Mouse (Mus musculus) layer of hippocampus, adult 9-10 months (tissue): ENCODE results near the gene Lpp.

Experiments
- DNase-seq: peaks from one replicate; pipeline ENCODE4 v3.0.0; 2022; ENCODE audit warnings: low spot score

The Lpp gene

GRCm38 (mm10) chr16:24806093-24806492 is 412.8 kb downstream of the Lpp start:
- DNase-seq, result no peak

- no peak for DNase-seq
These were observed 414.3 kb downstream of the Lpp start for GRCm38 (mm10) chr16:24807565-24807964.

DNA sequence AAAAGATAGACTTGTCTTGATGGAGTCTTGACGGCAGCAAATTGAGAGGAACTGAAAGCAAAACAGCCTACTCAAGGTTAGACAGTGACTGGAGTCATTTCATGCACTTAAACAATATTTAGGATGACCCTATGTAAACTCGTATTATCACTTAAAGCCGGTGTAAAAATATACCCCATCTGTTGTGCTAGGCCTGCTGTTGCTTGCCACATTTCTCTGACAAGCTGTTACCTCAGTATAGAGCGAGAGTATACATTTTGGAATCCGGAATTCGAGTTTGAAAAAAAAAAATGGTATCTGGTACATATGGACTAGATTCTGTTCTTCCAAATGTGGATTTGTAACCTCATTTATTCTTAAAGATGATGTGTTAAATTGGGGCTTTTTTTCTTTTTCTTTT is 416.5 kb downstream of the Lpp start:
- DNase-seq, result no peak

GRCm38 (mm10) chr16:24816621-24817020 is 423.3 kb downstream of the Lpp start:
- DNase-seq, result no peak

DNA sequence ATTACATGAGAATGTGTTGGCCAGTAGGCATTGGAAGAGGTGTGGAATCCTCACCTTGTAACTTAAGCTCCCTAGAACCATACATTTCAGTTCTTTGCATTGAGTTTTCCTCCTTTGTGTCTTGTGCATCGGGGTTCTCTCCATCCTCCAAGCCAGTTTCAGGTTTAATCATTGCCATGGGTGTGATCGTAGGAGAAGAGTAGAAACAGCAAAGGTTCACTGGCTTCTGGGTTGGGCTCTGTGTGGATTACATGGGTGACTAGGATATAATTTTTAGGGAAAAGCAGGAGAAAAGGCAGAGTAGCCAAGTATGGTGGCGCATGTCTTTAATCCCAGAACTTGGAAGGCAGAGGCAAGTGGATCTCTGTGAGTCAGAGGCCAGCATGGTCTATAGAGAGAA is 424.1 kb downstream of the Lpp start:
- no peak for DNase-seq

- no peak for DNase-seq
These were observed 425.8 kb downstream of the Lpp start for GRCm38 (mm10) chr16:24819127-24819526.

GRCm38 (mm10) chr16:24822182-24822875 is 429.0 kb downstream of the Lpp start:
- no peak for DNase-seq

DNA sequence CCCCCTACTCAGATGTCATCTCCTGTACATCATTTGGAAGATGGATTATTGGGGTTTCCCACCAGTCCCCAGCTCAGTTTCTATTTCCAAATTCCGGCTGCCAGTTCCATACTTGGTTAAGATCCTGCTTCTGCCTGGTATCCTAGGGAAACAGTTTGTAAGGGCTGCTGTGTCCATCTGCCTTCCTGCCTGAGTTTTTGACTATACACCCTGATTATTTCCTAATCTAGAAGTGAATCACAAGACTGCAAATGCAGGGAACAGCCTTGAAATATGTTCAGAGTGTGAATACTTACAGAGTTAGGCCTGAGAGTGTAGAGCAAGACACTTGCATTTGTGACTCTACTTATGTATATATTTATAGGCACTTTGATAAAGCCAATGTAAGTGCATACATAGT is 429.6 kb downstream of the Lpp start:
- DNase-seq, result peak; percentile 32

DNA sequence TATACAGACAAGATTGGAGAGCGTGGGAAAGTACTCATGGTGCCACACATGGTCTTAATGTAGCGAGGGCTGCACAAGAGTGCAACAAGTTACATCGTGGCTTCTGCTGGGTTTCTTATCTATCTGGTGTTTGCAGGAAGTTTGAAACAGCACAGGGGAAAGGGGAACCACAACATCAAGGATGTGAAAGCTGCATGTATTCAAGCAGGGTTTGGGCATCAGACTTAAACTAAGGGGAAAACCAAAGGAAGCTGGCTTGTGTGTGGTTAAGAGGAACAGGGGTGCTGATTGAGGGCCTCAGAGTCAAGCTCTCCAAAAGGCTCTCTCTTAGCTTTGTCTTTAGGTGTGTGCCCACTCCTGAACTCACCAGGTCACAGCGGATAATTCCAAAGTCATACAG is 433.1 kb downstream of the Lpp start:
- no peak for DNase-seq

DNA sequence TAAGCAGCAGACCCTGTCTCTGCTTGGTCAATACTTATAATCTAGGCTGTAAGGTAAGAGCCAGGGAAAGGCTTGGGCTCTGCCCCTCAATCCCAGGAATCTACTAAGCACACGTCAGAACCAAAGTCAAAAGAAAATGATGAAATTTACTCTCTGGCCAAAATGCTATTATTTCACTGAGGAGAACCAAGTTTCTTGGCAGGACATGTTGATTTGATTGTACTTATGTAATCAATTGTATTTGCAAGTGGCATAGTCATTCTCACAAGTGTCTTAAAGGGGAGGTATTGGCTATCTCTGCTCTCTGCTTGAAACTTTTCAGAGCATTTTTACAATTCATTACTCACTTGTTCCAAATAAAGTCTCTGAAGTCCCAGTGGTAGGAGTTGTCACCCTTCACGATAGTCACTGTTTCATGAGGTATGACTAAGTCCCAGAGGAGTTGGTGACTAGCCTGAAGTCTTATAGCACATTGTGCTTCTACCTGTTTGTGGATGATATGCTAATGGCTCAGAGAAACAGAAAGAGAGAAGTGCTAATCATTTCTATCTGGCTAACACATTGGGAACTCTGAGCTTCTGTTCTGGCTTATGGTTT is 435.0 kb downstream of the Lpp start:
- DNase-seq, result no peak

DNA sequence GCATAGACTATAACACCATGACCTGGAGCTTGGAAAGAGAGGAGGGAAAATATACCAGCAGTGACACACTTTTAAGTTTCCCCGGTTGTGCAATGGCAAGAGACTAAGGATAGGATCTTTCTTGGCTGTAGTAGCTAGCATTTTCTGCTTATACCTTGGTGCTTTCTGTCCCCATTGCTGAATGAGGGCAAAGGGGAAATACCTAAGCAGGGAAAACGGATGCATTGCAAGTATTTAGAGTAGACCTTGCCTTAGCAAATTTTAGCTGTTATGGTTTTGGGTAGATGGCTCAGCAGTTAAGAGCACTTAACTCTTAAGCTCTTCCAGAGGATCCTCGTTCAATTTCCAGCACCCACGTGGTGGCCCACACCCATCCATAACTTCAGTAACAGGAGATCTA is 436.6 kb downstream of the Lpp start:
- no peak for DNase-seq

DNA sequence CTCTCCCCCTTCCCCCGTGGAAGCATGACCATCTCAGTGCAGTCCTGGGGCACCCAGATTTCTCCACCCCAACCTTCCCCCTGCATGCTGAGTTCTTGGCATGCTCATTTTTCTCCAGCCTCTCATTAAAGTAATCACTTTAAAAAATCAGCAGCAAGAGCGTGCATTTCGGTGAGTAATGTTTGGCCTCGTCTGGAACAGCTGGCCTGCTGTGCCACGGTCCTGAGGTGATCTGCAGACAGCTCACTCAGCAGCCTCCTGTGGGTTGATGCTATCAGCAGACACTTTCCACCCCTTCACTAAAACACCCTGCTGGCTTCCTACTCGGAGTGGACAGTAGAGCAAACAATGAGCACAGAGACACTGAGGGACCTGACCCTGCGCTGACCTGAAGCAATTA is 437.6 kb downstream of the Lpp start:
- no peak for DNase-seq

DNA sequence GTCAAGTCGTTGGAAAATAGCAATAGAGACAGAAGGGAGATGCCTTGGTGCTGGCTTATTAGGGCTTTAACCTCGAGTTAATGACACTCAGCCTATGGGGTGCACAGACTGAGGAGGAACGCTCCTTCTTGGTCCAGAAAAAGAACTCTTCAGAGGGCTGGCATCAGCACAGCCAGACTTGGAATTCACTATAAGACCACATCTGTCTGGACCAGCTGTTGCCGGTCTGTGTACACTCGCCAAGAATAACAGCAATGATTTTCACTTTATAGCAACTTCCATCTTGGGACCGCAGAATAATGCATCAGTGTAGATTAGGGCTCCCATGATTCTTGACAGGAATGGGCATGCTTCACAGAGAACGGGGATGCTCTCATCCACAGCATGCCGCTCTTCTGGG is 439.9 kb downstream of the Lpp start:
- DNase-seq, result no peak

GRCm38 (mm10) chr16:24834536-24834935 is 441.2 kb downstream of the Lpp start:
- DNase-seq, result no peak

DNA sequence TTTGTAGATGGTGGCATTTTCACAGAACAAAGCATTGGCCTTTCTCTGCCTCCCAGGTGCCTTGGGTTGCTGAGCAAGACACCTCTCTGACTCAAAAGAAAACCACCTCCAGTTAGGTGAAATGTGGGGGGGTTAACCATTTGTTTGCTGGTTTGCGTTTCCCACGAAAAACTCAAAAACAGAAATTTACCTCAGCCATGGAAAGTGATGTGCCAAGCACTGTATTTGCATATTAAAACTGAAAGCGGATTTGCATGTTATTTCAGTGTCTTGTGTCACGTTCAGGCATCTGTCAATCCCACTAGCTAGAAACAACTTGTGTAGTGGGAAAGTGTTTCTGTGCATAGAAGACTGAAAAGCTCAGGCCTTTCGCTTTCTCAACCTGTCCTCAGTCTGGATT is 443.2 kb downstream of the Lpp start:
- no peak for DNase-seq

- no peak for DNase-seq
These were observed 445.7 kb downstream of the Lpp start for GRCm38 (mm10) chr16:24839018-24839417.

DNA sequence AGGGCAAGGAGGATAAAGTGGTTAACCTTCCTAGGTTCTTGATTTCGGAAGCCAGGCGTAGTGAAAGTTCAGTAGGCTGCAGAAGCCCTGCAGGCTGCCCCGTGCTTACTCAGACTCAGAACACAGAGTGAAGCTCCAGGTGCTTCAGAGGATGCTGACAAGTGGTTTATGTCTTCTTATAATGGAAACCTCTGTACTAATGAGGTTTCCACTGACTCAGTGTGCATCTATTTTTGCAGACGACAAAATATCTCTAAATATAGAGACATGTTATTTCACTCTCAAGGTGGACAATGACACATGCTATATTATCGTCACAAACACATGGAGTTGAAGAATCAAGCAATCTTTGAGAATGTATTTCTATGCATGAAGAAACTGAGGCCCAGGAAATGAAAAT is 446.8 kb downstream of the Lpp start:
- DNase-seq, result no peak

DNA sequence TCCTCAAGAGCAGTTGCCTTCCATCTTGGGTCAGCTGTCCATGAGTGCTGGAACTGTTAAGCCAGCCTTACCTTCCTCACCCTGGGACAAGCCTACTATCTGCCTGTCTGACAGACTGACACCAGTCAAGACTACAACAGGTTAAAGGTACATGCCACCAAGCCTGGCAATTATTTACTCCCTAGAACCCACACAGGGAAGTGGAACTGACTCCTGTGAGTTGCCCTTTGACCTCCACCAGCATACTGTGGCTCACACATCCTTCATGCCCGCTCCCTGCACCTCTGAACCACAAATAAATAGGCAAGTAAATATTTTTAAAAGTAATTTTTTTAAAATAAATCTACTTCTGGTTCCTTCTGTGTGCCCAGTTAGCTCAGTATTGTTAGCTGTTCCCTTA is 452.8 kb downstream of the Lpp start:
- DNase-seq, result no peak

- no peak for DNase-seq
These were observed 466.3 kb downstream of the Lpp start for GRCm38 (mm10) chr16:24859509-24860140.

DNA sequence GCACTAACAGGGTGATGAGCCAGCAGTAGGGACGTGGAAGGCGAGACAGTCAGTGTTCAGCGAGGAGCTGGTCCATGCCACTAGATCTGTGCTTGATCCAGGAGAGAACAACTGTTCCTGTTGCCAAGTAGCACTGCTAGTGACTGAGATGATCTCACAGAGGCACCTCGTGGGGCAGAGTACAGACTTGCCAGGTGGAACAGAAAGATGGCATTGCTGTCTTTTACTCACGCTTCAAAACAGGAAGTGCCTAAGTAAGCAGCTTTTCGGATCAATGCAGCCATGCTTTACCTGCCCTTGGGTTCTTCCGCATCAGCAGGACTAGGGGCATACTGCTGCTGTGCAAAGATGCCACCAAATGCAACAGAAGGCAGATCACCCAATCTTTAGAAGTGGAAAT is 467.1 kb downstream of the Lpp start:
- no peak for DNase-seq

GRCm38 (mm10) chr16:24861374-24861773 is 468.1 kb downstream of the Lpp start:
- DNase-seq, result no peak

- no peak for DNase-seq
These were observed 480.9 kb downstream of the Lpp start for GRCm38 (mm10) chr16:24874235-24874634.

GRCm38 (mm10) chr16:24875661-24876060 is 482.4 kb downstream of the Lpp start:
- DNase-seq, result no peak

DNA sequence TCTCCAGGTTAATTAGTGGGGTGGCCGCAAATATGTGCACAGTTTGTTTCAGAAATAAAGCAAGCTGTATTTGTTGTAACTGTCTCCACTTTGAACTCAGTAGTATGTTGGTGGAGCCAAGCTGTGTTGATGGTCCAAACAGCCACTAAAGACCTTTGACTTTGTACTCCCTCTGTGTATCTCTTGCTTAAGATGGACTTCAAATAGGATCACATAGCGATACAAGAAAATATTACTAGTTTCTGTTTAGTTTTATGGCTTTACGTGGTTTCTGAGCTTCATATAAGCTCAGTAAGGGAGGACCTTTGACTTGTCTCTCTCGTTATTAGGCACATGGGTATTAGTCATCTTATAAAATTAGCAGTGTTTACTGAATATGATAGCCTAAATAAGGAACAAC is 485.7 kb downstream of the Lpp start:
- no peak for DNase-seq
